Mouse (Mus musculus): ENCODE results near the gene Olfr397. TPM values are rescaled to one million over a fixed set of nuclear protein-coding genes. Genes with fewer than 3 reads are reported as not detected.

The Olfr397 gene
- not detected in 2 replicates for total RNA-seq (2014; rRNA removed)
- polyA plus RNA-seq (2015; fragmentation: Nextera tagmentation; extraction: Ambion mirVana): not detected in 2 replicates

DNA sequence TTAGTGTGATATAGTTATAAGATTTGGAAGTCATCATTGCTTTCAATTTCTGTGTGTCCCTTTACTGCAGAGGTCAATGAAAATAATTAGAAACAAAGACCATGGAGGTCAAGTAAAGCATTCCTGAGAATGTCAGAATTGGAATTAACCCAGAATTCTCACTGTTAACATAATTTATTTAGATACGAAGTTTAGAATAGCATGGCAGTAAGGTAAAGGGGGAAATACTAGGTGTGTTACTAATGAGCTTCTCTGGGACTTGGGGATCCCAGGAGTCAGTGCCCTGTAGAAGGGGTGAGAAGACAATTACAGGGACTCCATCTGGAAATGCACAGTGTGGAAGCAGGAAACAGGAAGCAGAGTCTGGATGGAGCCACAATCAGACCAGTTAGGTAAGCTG lies at the start of gene Olfr397:
Gene Olfr397, plus strand, starts transcription at position 301 of the 400 bp plus-strand sequence.
- Histone ChIP-seq H3K9me3 (ENCODE audit: low read length) (peaks cover 9% of the 10 kb centered on the region; the same call in 1 of the 2 replicates), H3K36me3 (ENCODE audit: insufficient read depth, low read length) (no peaks in the 10 kb centered on the region), H3K9ac (replicated peaks; ENCODE audit: low read length) (no peak within 1 kb of the TSS), H3K4me1 (ENCODE audit: insufficient read depth, low read length) (no peaks in the 10 kb centered on the region), H3K27me3 (ENCODE audit: insufficient read depth, low read length) (no peaks in the 10 kb centered on the region), H3K4me2 (ENCODE audit: low read depth, low read length) (no peak within 1 kb of the TSS), H3K27ac (no peak within 1 kb of the TSS), H3K4me3 (ENCODE audit: low read length) (no peak within 1 kb of the TSS)
- DNase-seq (ENCODE audit: low spot score) (no peak), ATAC-seq (no peak)
- TF ChIP-seq CTCF (IDR thresholded peaks at IDR 0.05; ENCODE audit: low read depth): no peak
- 76% methylated on average over 1 of the region's 1 CpGs for WGBS

DNA sequence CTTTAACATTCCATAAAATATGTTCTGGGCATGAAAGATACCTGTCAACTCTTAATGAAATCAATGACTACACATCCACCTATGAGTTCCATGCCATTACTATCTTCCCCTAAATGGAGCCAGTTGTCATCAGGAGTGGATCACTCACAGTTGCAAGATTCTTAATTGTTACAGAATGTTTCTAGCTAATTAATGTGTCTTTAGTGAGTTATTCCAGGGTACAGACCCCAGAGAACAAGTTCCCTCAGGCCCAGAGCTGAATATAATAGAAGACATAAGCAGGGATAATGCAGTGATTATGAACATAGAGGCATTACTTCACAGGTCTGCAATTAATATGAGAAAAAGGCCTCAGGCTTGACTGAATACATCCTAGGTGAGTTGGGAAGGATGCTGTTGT lies 24.2 kb upstream of the Olfr397 start, which contains the start of gene Olfr23:
Gene Olfr23, plus strand, starts transcription at position 301 of the 400 bp plus-strand sequence.
- H3K27ac ChIP-seq: no peak within 1 kb of the TSS
- DNase-seq (ENCODE audit: low spot score) (no peak), ATAC-seq (no peak)
- no peak within 1 kb of the TSS for H3K9ac ChIP-seq (replicated peaks; ENCODE audit: low read length)
- H3K4me2 ChIP-seq (ENCODE audit: low read depth, low read length): no peak within 1 kb of the TSS
- no peaks in the 10 kb centered on the region for H3K4me1 ChIP-seq (ENCODE audit: insufficient read depth, low read length)
- no peak for TF ChIP-seq CTCF (IDR thresholded peaks at IDR 0.05; ENCODE audit: low read depth)
- H3K36me3 ChIP-seq (ENCODE audit: insufficient read depth, low read length): no peaks in the 10 kb centered on the region
- peaks cover 2% of the 10 kb centered on the region; the same call in 1 of the 2 replicates for H3K9me3 ChIP-seq (ENCODE audit: low read length)
- H3K4me3 ChIP-seq (ENCODE audit: low read length): no peak within 1 kb of the TSS
- no peaks in the 10 kb centered on the region for H3K27me3 ChIP-seq (ENCODE audit: insufficient read depth, low read length)

DNA sequence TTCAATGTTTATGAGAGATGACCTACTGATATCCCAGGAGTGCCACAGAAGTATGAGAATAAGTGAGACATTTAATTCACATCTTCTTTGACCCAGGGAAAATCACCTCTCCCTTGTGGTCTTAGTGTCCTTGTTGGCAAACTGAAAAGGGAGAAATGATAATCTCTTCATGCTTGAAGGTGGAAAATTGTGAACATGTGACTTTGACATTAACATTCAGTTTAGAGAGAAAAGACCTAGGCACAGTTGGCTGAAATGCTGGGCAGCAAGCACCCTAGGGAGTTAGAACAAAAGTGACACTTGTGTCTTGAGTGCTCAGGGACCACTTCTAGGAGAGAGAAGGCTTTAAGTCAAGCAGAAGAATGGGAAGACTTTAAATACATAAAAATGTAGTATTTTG lies 29.7 kb downstream of the Olfr397 start, which contains the start of gene Olfr398:
Gene Olfr398, minus strand, starts transcription at position 101 of the 400 bp plus-strand sequence.
- no peaks in the 10 kb centered on the region for H3K27me3 ChIP-seq (ENCODE audit: insufficient read depth, low read length)
- H3K4me2 ChIP-seq (ENCODE audit: low read depth, low read length): no peak within 1 kb of the TSS
- H3K4me3 ChIP-seq (ENCODE audit: low read length): no peak within 1 kb of the TSS
- H3K9me3 ChIP-seq (ENCODE audit: low read length): peaks cover 15% of the 10 kb centered on the region
- no peak for DNase-seq (ENCODE audit: low spot score)
- no peak within 1 kb of the TSS for H3K9ac ChIP-seq (replicated peaks; ENCODE audit: low read length)
- no peaks in the 10 kb centered on the region for H3K36me3 ChIP-seq (ENCODE audit: insufficient read depth, low read length)
- no peak for ATAC-seq
- no peak within 1 kb of the TSS for H3K27ac ChIP-seq
- H3K4me1 ChIP-seq (ENCODE audit: insufficient read depth, low read length): no peaks in the 10 kb centered on the region
- TF ChIP-seq CTCF (IDR thresholded peaks at IDR 0.05; ENCODE audit: low read depth): no peak

DNA sequence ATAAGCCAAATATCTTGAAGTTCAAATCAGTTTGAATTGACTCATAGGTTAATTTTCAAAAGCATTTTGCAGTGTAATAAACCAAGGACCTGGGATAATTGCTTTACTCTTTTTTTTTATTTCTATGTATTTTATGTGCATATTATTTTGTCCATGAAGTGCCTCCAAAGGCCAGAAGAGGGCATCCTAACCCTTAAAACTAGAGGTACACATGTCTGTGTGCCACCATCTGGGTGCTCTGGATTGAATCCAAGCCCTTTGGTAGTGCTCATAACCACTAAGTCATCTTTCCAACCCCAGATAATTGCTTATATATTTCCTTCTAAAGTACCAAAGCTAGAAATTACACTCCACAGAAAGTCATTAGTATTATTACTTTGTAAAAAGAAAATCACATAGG lies 32.5 kb downstream of the Olfr397 start:
- Histone ChIP-seq H3K4me3 (ENCODE audit: low read length) (no peak overlapping the region), H3K9me3 (ENCODE audit: low read length) (peaks cover 6% of the 10 kb centered on the region; the same call in 1 of the 2 replicates), H3K27ac (no peak overlapping the region), H3K4me1 (ENCODE audit: insufficient read depth, low read length) (no peaks in the 10 kb centered on the region), H3K27me3 (ENCODE audit: insufficient read depth, low read length) (no peaks in the 10 kb centered on the region), H3K9ac (replicated peaks; ENCODE audit: low read length) (no peak overlapping the region), H3K4me2 (ENCODE audit: low read depth, low read length) (no peak overlapping the region), H3K36me3 (ENCODE audit: insufficient read depth, low read length) (no peaks in the 10 kb centered on the region)
- TF ChIP-seq CTCF (IDR thresholded peaks at IDR 0.05; ENCODE audit: low read depth): no peak
- DNase-seq (ENCODE audit: low spot score) (no peak), ATAC-seq (no peak)

Other genes starting within 250 kb of the Olfr397 start
- gene Olfr389, start 180.1 kb upstream of the Olfr397 start, total RNA-seq (2014; rRNA removed): not detected in 2 replicates
- gene Olfr389, start 180.1 kb upstream of the Olfr397 start, polyA plus RNA-seq (2015; fragmentation: Nextera tagmentation; extraction: Ambion mirVana): not detected in 2 replicates
- not detected in 2 replicates for gene Olfr390, start 177.9 kb upstream of the Olfr397 start, total RNA-seq (2014; rRNA removed)
- gene Olfr390, start 177.9 kb upstream of the Olfr397 start, polyA plus RNA-seq (2015; fragmentation: Nextera tagmentation; extraction: Ambion mirVana): not detected in 2 replicates
- not detected in 2 replicates for gene Olfr391-ps, start 157.8 kb upstream of the Olfr397 start, total RNA-seq (2014; rRNA removed)
- not detected in 2 replicates for gene Olfr391-ps, start 157.8 kb upstream of the Olfr397 start, polyA plus RNA-seq (2015; fragmentation: Nextera tagmentation; extraction: Ambion mirVana)
- gene Olfr392, start 143.8 kb upstream of the Olfr397 start, total RNA-seq (2014; rRNA removed): not detected in 2 replicates
- not detected in 2 replicates for gene Olfr392, start 143.8 kb upstream of the Olfr397 start, polyA plus RNA-seq (2015; fragmentation: Nextera tagmentation; extraction: Ambion mirVana)
- not detected in 2 replicates for gene Olfr393, start 109.4 kb upstream of the Olfr397 start, total RNA-seq (2014; rRNA removed)
- not detected in 2 replicates for gene Olfr393, start 109.4 kb upstream of the Olfr397 start, polyA plus RNA-seq (2015; fragmentation: Nextera tagmentation; extraction: Ambion mirVana)
- not detected in 2 replicates for gene Olfr394, start 70.0 kb upstream of the Olfr397 start, total RNA-seq (2014; rRNA removed)
- gene Olfr394, start 70.0 kb upstream of the Olfr397 start, polyA plus RNA-seq (2015; fragmentation: Nextera tagmentation; extraction: Ambion mirVana): not detected in 2 replicates
- gene Olfr395, start 51.5 kb upstream of the Olfr397 start, total RNA-seq (2014; rRNA removed): not detected in 2 replicates
- not detected in 2 replicates for gene Olfr395, start 51.5 kb upstream of the Olfr397 start, polyA plus RNA-seq (2015; fragmentation: Nextera tagmentation; extraction: Ambion mirVana)
- not detected in 2 replicates for gene Olfr23, start 24.1 kb upstream of the Olfr397 start, total RNA-seq (2014; rRNA removed)
- not detected in 2 replicates for gene Olfr23, start 24.1 kb upstream of the Olfr397 start, polyA plus RNA-seq (2015; fragmentation: Nextera tagmentation; extraction: Ambion mirVana)
- not detected in 2 replicates for gene Olfr398, start 29.6 kb downstream of the Olfr397 start, total RNA-seq (2014; rRNA removed)
- gene Olfr398, start 29.6 kb downstream of the Olfr397 start, polyA plus RNA-seq (2015; fragmentation: Nextera tagmentation; extraction: Ambion mirVana): not detected in 2 replicates
- gene Olfr139, start 95.7 kb downstream of the Olfr397 start, total RNA-seq (2014; rRNA removed): not detected in 2 replicates
- gene Olfr139, start 95.7 kb downstream of the Olfr397 start, polyA plus RNA-seq (2015; fragmentation: Nextera tagmentation; extraction: Ambion mirVana): not detected in 2 replicates
- gene Olfr399, start 95.8 kb downstream of the Olfr397 start, total RNA-seq (2014; rRNA removed): not detected in 2 replicates
- not detected in 2 replicates for gene Olfr399, start 95.8 kb downstream of the Olfr397 start, polyA plus RNA-seq (2015; fragmentation: Nextera tagmentation; extraction: Ambion mirVana)
- gene Zfp616, start 109.1 kb downstream of the Olfr397 start, total RNA-seq (2014; rRNA removed): not detected in 2 replicates
- not detected in 2 replicates for gene Zfp616, start 109.1 kb downstream of the Olfr397 start, polyA plus RNA-seq (2015; fragmentation: Nextera tagmentation; extraction: Ambion mirVana)
- not detected in 2 replicates for gene Olfr401, start 152.9 kb downstream of the Olfr397 start, total RNA-seq (2014; rRNA removed)
- gene Olfr401, start 152.9 kb downstream of the Olfr397 start, polyA plus RNA-seq (2015; fragmentation: Nextera tagmentation; extraction: Ambion mirVana): not detected in 2 replicates
- gene Olfr402, start 192.7 kb downstream of the Olfr397 start, total RNA-seq (2014; rRNA removed): not detected in 2 replicates
- not detected in 2 replicates for gene Olfr402, start 192.7 kb downstream of the Olfr397 start, polyA plus RNA-seq (2015; fragmentation: Nextera tagmentation; extraction: Ambion mirVana)
- not detected in 2 replicates for gene Olfr403, start 225.4 kb downstream of the Olfr397 start, total RNA-seq (2014; rRNA removed)
- not detected in 2 replicates for gene Olfr403, start 225.4 kb downstream of the Olfr397 start, polyA plus RNA-seq (2015; fragmentation: Nextera tagmentation; extraction: Ambion mirVana)

All from hindbrain, postnatal 0 days (tissue).